Mouse (Mus musculus): ENCODE results near the gene Tmod2. TPM values are rescaled to one million over a fixed set of nuclear protein-coding genes. Genes with fewer than 3 reads are reported as not detected.

Gene Tmod2
- polyA plus RNA-seq, 1 experiment from 2014 or later = 112 TPM

Other genes with a start within 250 kb of the Tmod2 start
- gene Mapk6, start 201.3 kb downstream of the Tmod2 start, polyA plus RNA-seq (2016; fragmentation: Nextera tagmentation; extraction: Ambion mirVana) = 167 and 177 TPM in 2 replicates
- gene Leo1, start 169.8 kb downstream of the Tmod2 start, polyA plus RNA-seq (2016; fragmentation: Nextera tagmentation; extraction: Ambion mirVana) = 55.1 and 57.1 TPM in 2 replicates
- 101 and 103 TPM in 2 replicates for gene Tmod3, start 51.7 kb downstream of the Tmod2 start, polyA plus RNA-seq (2016; fragmentation: Nextera tagmentation; extraction: Ambion mirVana)
- gene Lysmd2, start 14.4 kb upstream of the Tmod2 start, polyA plus RNA-seq (2016; fragmentation: Nextera tagmentation; extraction: Ambion mirVana) = 13.8 and 15.5 TPM in 2 replicates
- 65.0 and 81.2 TPM in 2 replicates for gene Scg3, start 72.7 kb upstream of the Tmod2 start, polyA plus RNA-seq (2016; fragmentation: Nextera tagmentation; extraction: Ambion mirVana)
- gene Bmp5, start 164.0 kb upstream of the Tmod2 start, polyA plus RNA-seq (2016; fragmentation: Nextera tagmentation; extraction: Ambion mirVana) = 2.1 and 4.1 TPM in 2 replicates

Measured in forebrain, embryonic 12.5 days (tissue).